Mouse (Mus musculus): ENCODE measurements around the gene Uhrf1bp1l. TPM values are rescaled to one million over a fixed set of nuclear protein-coding genes. Genes with fewer than 3 reads are reported as not detected.
A peak's percentile ranks its signal among the peaks of the same experiment; 100 is the strongest.

The Uhrf1bp1l gene
- polyA plus RNA-seq, 1 experiment, result 58.4 TPM

DNA sequence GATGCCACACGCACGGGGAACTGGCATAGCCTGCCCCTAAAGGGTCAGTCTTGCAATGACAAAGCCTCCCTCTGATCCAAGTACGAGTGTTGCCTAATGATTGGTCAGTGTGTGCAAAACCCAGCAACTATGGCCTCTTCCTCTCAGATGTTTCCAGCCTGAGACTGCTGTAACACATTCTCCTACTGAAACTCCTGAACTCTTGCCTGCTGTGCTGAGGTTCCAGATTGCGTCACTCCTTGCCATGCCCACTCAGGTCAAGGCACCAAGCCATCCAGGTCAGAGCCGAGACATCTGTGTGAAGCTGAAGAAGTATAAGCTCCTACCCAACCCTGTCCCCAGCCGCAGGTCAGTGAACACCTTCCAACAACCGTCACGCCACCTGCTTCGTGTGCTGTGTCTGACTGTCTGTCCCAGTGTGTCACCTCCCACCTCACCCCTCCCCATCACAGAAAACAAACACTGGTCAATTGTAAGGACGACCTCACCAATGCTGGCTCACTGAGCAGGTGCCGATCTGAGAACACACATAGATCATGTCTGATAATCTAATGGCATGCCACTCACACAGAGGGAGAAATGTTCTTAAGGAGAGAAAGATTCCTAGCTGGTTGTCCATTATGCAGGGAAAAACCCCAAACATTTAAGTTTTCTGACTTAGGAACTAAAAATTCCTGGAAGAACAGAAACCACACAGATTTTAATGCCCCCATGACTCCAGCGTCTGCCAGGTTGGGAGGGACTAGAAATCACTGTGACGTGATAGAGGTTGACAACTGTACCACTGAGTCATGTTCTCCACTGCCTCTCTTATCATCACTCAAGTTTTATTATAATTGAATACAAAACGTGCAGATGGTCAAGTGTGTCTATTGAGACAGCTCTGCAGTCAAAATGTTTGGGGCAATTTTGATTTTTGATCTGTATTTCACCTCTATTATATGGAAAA lies 22.3 kb upstream of the Uhrf1bp1l start:
- Histone ChIP-seq H3K27ac (ENCODE audit: insufficient read depth, low read length) (no peak overlapping the region), H3K4me3 (ENCODE audit: insufficient read depth, low read length) (no peak overlapping the region), H3K4me1 (ENCODE audit: control insufficient read depth, insufficient read depth, low read length) (no peaks in the 10 kb centered on the region)
- TF ChIP-seq POLR2A (IDR thresholded peaks at IDR 0.05; ENCODE audit: low read depth, low read length), result no peak
- TF ChIP-seq CTCF (IDR thresholded peaks at IDR 0.05; ENCODE audit: borderline replicate concordance, insufficient read depth, low read length), result no peak

DNA sequence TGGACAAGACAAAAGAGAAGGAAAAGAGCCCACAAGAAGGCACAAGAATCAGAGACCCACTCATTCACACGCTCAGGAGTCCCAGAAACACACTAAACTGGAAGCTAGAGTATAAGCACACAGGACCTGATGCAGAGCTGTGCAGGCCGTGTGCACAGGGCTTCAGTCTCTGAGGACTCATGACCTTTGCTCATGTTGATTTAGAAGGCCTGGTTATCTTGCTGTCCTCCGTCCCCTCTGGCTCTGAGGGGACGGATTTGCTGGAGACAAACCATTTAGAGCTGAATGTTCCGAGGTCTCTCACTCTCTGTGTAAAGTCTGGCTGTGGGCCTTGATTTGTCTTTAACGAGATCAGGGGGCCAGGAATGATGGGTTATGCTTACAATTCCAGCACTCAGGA lies 14.4 kb upstream of the Uhrf1bp1l start:
- no peak overlapping the region for H3K27ac ChIP-seq (ENCODE audit: insufficient read depth, low read length)
- H3K4me1 ChIP-seq (ENCODE audit: control insufficient read depth, insufficient read depth, low read length), result no peaks in the 10 kb centered on the region
- H3K4me3 ChIP-seq (ENCODE audit: insufficient read depth, low read length), result no peak overlapping the region
- TF ChIP-seq CTCF (IDR thresholded peaks at IDR 0.05; ENCODE audit: borderline replicate concordance, insufficient read depth, low read length) (no peak), POLR2A (IDR thresholded peaks at IDR 0.05; ENCODE audit: low read depth, low read length) (no peak)

DNA sequence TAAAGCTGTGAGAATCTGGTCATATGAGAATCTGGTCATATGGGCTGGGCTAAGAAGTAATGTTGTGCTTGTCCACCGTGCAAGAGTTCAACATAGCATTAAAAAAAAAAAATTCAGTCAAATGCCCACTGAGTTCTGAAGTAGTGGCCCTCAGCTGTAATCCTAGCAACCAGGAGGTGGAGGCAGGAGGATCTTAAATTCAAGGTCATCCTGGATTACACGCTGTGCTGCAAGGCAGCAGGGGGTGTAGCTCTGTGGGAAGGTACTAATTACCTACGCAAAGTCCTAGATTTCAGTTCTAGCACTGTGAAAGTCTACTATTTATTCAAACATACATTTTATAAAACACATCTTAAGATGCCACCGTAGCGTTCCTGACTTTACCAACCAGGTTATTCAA lies 13.4 kb upstream of the Uhrf1bp1l start:
- H3K27ac ChIP-seq (ENCODE audit: insufficient read depth, low read length), result no peak overlapping the region
- TF ChIP-seq CTCF (IDR thresholded peaks at IDR 0.05; ENCODE audit: borderline replicate concordance, insufficient read depth, low read length), result no peak
- no peak for TF ChIP-seq POLR2A (IDR thresholded peaks at IDR 0.05; ENCODE audit: low read depth, low read length)
- no peaks in the 10 kb centered on the region for H3K4me1 ChIP-seq (ENCODE audit: control insufficient read depth, insufficient read depth, low read length)
- H3K4me3 ChIP-seq (ENCODE audit: insufficient read depth, low read length), result peak overlapping the region; percentile 67

DNA sequence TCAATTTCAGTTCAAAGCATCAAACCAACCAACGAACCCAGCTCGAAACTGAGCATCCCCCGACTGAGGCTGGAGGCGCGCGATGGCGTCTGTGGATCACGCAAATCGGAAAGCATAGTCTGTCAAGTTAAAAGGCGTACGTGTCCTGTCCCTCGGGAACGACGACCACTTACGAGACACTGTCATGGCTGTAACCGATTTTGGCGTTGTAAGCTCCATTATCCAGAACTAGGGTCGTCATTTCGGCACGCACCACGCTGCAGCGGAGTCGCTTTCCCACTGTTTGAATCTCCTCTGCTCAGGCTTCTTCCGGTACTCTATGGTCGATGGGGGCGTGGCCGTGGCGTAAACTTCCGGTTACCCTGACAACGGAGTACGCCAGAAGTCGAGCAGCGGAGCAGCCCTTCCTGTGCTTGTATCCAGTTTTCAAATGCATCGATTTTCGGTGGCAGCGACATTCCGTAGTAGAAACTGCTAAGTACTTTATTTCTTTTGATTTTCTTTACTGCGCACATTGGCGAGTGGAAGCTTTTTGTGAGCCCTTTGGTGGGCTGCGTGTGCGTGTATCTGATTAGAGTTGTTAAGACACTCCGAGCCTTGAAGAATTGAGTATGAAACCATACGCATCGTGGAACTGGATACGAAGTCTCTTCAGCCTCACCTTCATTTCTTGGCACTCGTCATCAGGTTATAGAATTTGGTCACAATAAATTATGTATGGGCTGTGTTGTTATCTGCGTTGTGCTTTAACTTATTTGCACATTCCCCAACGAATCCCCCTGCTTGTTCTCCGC lies 12.6 kb upstream of the Uhrf1bp1l start, which contains the start of gene Actr6:
TSS of gene Actr6 (minus strand) at position 295 of the 794 bp plus-strand sequence.
- Histone ChIP-seq H3K4me3 (ENCODE audit: insufficient read depth, low read length) (peak within 1 kb of the TSS; percentile 69), H3K4me1 (ENCODE audit: control insufficient read depth, insufficient read depth, low read length) (no peaks in the 10 kb centered on the region), H3K27ac (ENCODE audit: insufficient read depth, low read length) (no peak within 1 kb of the TSS)
- TF ChIP-seq CTCF (IDR thresholded peaks at IDR 0.05; ENCODE audit: borderline replicate concordance, insufficient read depth, low read length) (no peak), POLR2A (IDR thresholded peaks at IDR 0.05; ENCODE audit: low read depth, low read length) (peak; percentile 91)

DNA sequence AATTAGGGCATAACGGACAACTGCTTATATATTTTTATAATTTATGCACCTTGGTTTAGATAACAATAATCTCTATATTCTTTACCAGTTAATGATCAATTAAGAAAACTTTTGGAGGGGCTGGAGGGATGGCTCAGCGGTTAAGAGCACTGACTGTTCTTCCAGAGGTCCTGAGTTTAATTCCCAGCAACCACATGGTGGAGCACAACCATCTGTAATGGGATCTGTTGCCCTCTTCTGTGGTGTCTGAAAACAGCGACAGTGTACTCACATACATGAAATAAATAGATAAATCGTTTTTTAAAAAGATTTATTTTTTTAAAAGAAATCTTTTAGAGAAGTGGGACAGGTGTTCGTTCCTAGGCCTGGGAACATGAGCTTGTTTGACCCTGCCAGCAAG lies 7.7 kb upstream of the Uhrf1bp1l start:
- Histone ChIP-seq H3K27ac (ENCODE audit: insufficient read depth, low read length) (no peak overlapping the region), H3K4me3 (ENCODE audit: insufficient read depth, low read length) (no peak overlapping the region), H3K4me1 (ENCODE audit: control insufficient read depth, insufficient read depth, low read length) (no peaks in the 10 kb centered on the region)
- TF ChIP-seq CTCF (IDR thresholded peaks at IDR 0.05; ENCODE audit: borderline replicate concordance, insufficient read depth, low read length) (no peak), POLR2A (IDR thresholded peaks at IDR 0.05; ENCODE audit: low read depth, low read length) (no peak)

DNA sequence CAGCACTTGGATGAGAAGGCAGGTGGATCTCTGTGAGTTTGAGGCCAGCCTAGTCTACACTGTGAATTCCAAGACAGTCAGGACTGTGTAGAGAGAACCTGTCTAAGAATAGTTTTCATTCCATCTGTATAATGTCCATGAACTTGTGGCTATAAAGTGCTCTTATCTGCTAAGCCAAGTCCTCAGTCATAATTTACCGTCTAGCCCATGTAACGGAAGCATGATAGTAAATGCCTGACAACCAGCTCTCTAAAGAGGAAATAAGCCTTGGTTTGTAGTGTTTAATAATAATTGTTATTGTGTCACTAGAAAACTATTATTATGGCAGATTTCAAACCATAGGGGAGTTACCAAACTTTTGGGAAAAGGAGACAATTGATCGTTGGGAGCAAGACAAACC lies 6.9 kb upstream of the Uhrf1bp1l start:
- H3K4me1 ChIP-seq (ENCODE audit: control insufficient read depth, insufficient read depth, low read length), result no peaks in the 10 kb centered on the region
- H3K4me3 ChIP-seq (ENCODE audit: insufficient read depth, low read length), result no peak overlapping the region
- no peak overlapping the region for H3K27ac ChIP-seq (ENCODE audit: insufficient read depth, low read length)
- TF ChIP-seq CTCF (IDR thresholded peaks at IDR 0.05; ENCODE audit: borderline replicate concordance, insufficient read depth, low read length) (no peak), POLR2A (IDR thresholded peaks at IDR 0.05; ENCODE audit: low read depth, low read length) (no peak)

DNA sequence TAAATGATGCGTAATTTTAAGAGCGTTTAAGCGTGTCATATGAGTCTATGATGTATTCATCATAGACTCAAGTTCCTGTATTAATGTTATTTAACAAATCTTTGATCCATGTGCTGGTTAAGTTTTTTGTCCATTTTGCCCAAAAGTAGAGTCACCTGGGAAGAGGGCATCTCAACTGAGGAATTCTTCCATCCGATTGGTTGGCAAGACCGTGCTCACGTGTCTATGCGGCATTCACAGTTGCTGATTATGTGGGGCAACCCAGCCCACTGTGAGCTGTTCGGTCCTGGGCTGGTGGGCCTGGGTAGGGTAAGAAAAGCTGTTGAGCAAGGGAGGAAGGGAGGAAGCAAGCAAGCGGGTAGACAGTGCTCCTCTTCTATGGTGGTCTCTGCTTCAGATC lies 6.4 kb upstream of the Uhrf1bp1l start:
- H3K4me1 ChIP-seq (ENCODE audit: control insufficient read depth, insufficient read depth, low read length), result no peaks in the 10 kb centered on the region
- H3K27ac ChIP-seq (ENCODE audit: insufficient read depth, low read length), result no peak overlapping the region
- no peak overlapping the region for H3K4me3 ChIP-seq (ENCODE audit: insufficient read depth, low read length)
- no peak for TF ChIP-seq CTCF (IDR thresholded peaks at IDR 0.05; ENCODE audit: borderline replicate concordance, insufficient read depth, low read length)
- no peak for TF ChIP-seq POLR2A (IDR thresholded peaks at IDR 0.05; ENCODE audit: low read depth, low read length)

DNA sequence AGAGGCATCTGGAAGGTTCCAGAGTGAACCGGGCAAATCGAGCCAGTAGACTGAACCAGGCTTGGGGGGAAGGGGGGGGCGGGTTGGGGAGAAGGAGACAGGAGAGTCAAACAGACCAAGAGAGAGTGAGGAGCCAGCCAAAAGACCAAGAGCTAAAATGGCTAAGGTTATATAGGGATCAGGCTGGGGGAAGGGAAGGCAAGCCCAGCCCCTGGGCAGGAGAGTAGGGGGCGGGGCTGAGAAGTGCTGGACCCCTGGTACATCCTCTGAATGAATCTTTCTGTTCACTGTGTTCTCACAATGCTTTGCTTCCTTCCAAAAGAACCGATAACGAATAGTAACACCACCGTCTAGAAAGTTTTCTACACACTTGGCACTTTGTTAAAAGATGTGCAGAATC lies 5.1 kb upstream of the Uhrf1bp1l start:
- TF ChIP-seq POLR2A (IDR thresholded peaks at IDR 0.05; ENCODE audit: low read depth, low read length), result no peak
- TF ChIP-seq CTCF (IDR thresholded peaks at IDR 0.05; ENCODE audit: borderline replicate concordance, insufficient read depth, low read length), result no peak
- Histone ChIP-seq H3K27ac (ENCODE audit: insufficient read depth, low read length) (no peak overlapping the region), H3K4me3 (ENCODE audit: insufficient read depth, low read length) (no peak overlapping the region), H3K4me1 (ENCODE audit: control insufficient read depth, insufficient read depth, low read length) (no peaks in the 10 kb centered on the region)

DNA sequence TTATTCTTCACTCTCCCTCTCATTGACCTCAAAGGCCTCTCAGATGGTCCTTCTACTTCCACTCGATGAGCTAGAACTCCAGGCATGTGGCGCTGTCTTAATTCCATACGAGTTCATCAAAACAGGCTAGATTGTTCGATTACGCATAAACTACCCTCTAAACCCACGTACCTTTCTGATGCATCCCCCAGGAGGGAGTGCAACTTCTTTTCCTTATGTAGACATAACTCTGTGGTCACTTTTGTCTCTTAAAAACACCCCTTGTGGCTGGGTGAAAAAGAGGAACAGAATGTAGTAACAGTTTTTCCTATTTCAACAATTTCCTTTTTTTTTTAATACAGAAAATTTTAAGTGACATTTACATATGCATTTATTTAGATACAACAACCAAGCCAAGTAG lies 3.8 kb upstream of the Uhrf1bp1l start:
- H3K4me1 ChIP-seq (ENCODE audit: control insufficient read depth, insufficient read depth, low read length), result no peaks in the 10 kb centered on the region
- H3K27ac ChIP-seq (ENCODE audit: insufficient read depth, low read length), result no peak overlapping the region
- no peak for TF ChIP-seq POLR2A (IDR thresholded peaks at IDR 0.05; ENCODE audit: low read depth, low read length)
- no peak overlapping the region for H3K4me3 ChIP-seq (ENCODE audit: insufficient read depth, low read length)

DNA sequence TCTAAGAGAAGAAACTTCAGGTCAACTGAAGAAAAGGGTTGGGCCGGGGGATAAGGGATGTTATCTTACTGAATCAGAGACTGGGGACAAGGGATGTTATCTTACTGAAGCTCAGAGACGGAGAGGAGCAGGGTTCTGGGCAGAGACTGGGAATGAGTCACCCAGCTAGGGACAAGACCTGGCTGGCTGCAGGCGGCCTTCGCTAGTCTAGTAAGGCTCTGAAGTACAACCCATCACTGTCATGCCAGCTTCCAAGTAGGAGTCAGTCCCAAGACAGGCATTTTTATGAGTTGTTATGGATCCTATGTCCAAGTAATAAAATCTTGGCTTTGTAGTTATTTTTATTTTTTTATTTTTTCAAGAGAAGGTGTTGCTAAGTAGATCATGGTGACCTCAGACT lies 1.5 kb upstream of the Uhrf1bp1l start:
- Histone ChIP-seq H3K4me3 (ENCODE audit: insufficient read depth, low read length) (no peak overlapping the region), H3K27ac (ENCODE audit: insufficient read depth, low read length) (no peak overlapping the region; the same call in 1 of the 2 replicates), H3K4me1 (ENCODE audit: control insufficient read depth, insufficient read depth, low read length) (0 out of 2 replicates have a peak, but pooled peaks cover 2% of the 10 kb centered on the region)
- no peak for TF ChIP-seq POLR2A (IDR thresholded peaks at IDR 0.05; ENCODE audit: low read depth, low read length)
- TF ChIP-seq CTCF (IDR thresholded peaks at IDR 0.05; ENCODE audit: borderline replicate concordance, insufficient read depth, low read length), result no peak
